Mouse (Mus musculus) gastrocnemius, adult 18-20 months (tissue): ENCODE results near the gene Popdc3. TPM values are rescaled to one million over a fixed set of nuclear protein-coding genes. Genes with fewer than 3 reads are reported as not detected.
"Not testable (repeated sequence)": the region's sequence is repeated elsewhere in the genome, so short reads cannot be mapped to it uniquely, and the experiment has no call there.

Source experiments
- DNase-seq: peaks from one replicate; pipeline ENCODE4 v3.0.0; 2021; ENCODE audit warnings: low spot score
- total RNA-seq, 2 experiments: library from RNA; stranded (reverse); gene quantifications; 2 replicates each; pipeline ENCODE4 v1.2.3; 2021

Popdc3 gene
- total RNA-seq, 2 experiments from 2014 or later: 50.9 to 64.4 TPM

GRCm38 (mm10) chr10:45305173-45305572, 127.3 kb downstream of the Popdc3 start:
- no peak for DNase-seq

- DNase-seq: no peak
These were observed 133.2 kb downstream of the Popdc3 start for GRCm38 (mm10) chr10:45311129-45311528.

- peak; percentile 80 for DNase-seq
These were observed 133.7 kb downstream of the Popdc3 start for GRCm38 (mm10) chr10:45311624-45312023.

- no peak for DNase-seq
These were observed 137.0 kb downstream of the Popdc3 start for GRCm38 (mm10) chr10:45314865-45315264.

- no peak for DNase-seq
These were observed 141.0 kb downstream of the Popdc3 start for GRCm38 (mm10) chr10:45318922-45319321.

- no peak for DNase-seq
These were observed 142.4 kb downstream of the Popdc3 start for GRCm38 (mm10) chr10:45320296-45320695.

GRCm38 (mm10) chr10:45324159-45324558, 146.3 kb downstream of the Popdc3 start:
- DNase-seq: no peak

GRCm38 (mm10) chr10:45328196-45329000, 150.5 kb downstream of the Popdc3 start:
- no peak for DNase-seq

GRCm38 (mm10) chr10:45334925-45335324, 157.0 kb downstream of the Popdc3 start:
- no peak for DNase-seq

GRCm38 (mm10) chr10:45335434-45336422, 157.8 kb downstream of the Popdc3 start, which contains the start of gene Bves:
Gene Bves (plus strand): TSS chr10:45335772.
- peak; percentile 58 for DNase-seq

GRCm38 (mm10) chr10:45339106-45339505, 161.2 kb downstream of the Popdc3 start:
- no peak for DNase-seq

GRCm38 (mm10) chr10:45344381-45344780, 166.5 kb downstream of the Popdc3 start:
- no peak for DNase-seq

- DNase-seq: no peak
These were observed 167.3 kb downstream of the Popdc3 start for GRCm38 (mm10) chr10:45345217-45345616.

GRCm38 (mm10) chr10:45348143-45348542, 170.2 kb downstream of the Popdc3 start:
- DNase-seq: not testable (repeated sequence)

GRCm38 (mm10) chr10:45356091-45356490, 178.2 kb downstream of the Popdc3 start:
- peak; percentile 56 for DNase-seq

GRCm38 (mm10) chr10:45363396-45363795, 185.5 kb downstream of the Popdc3 start:
- peak; percentile 67 for DNase-seq

- DNase-seq: no peak
These were observed 189.2 kb downstream of the Popdc3 start for GRCm38 (mm10) chr10:45366987-45367705.
